Mouse (Mus musculus) 3T3-L1 (cell line): ENCODE measurements around the gene Foxp4.
A peak's percentile ranks its signal among the peaks of the same experiment; 100 is the strongest.
"Not testable (repeated sequence)": the region's sequence is repeated elsewhere in the genome, so short reads cannot be mapped to it uniquely, and the experiment has no call there.

ENCODE experiments used
- DNase-seq: peaks from one replicate; pipeline ENCODE4 v3.0.0-alpha.2; 2015; ENCODE audit warnings: low read depth, low spot score

Foxp4 gene

DNA sequence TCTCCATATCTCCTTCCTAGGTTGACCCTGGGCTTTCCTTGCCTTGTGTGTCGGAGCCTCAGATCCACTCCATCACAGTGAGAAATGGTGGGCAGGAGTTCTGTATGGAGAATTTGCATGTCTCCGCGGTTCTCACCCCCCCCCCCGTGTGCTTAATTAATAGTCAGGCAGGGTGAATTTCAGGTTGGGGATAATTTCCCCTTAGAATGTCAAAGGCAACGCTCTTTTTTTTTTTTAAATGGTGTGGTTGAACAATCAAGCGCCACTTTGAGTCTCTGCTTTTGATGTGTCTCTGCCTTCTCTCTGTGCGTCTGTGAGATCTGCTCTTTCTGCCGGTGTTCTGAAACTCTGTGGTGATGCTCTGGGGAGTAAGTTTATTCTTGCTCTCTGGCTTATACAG is 69.5 kb downstream of the Foxp4 start:
- no peak for DNase-seq

- DNase-seq = peak; percentile 82
These were observed 70.7 kb downstream of the Foxp4 start for GRCm38 (mm10) chr17:47853760-47854159.

- no peak for DNase-seq
These were observed 71.1 kb downstream of the Foxp4 start for GRCm38 (mm10) chr17:47853336-47853735.

- DNase-seq = not testable (repeated sequence)
These were observed 72.6 kb downstream of the Foxp4 start for GRCm38 (mm10) chr17:47851798-47852360.

GRCm38 (mm10) chr17:47850639-47851314 is 73.7 kb downstream of the Foxp4 start:
- no peak for DNase-seq

- DNase-seq = no peak
These were observed 74.4 kb downstream of the Foxp4 start for GRCm38 (mm10) chr17:47850035-47850434.

GRCm38 (mm10) chr17:47847985-47848384 is 76.5 kb downstream of the Foxp4 start:
- no peak for DNase-seq

DNA sequence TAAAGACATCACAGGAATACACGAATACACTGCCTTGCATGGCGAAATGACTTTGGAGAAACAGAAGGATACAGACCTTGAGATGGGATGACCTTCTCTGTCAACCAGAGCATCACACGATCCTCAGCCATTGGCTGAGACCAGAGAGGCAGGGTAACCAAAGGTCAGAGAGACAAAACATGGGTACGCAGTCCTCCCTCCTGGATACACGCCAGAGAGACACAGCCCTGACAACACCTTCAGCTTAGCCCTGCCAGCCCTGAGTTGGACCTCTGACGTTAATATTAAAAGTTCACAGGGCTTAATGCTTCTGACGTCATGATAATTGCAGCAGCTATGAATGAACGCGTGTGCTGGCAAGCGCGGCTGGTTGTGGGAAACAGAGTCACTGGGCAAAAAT is 78.8 kb downstream of the Foxp4 start:
- DNase-seq = no peak

- DNase-seq = no peak
These were observed 81.0 kb downstream of the Foxp4 start for GRCm38 (mm10) chr17:47843465-47843864.

GRCm38 (mm10) chr17:47841931-47842623 is 82.4 kb downstream of the Foxp4 start:
- DNase-seq = peak; percentile 96

- no peak for DNase-seq
These were observed 82.9 kb downstream of the Foxp4 start for GRCm38 (mm10) chr17:47841521-47841920.

- DNase-seq = no peak
These were observed 86.6 kb downstream of the Foxp4 start for GRCm38 (mm10) chr17:47837808-47838207.

- DNase-seq = no peak
These were observed 90.0 kb downstream of the Foxp4 start, which contains the start of gene Mdfi for GRCm38 (mm10) chr17:47834482-47834767. Gene Mdfi (minus strand): TSS chr17:47834691.

DNA sequence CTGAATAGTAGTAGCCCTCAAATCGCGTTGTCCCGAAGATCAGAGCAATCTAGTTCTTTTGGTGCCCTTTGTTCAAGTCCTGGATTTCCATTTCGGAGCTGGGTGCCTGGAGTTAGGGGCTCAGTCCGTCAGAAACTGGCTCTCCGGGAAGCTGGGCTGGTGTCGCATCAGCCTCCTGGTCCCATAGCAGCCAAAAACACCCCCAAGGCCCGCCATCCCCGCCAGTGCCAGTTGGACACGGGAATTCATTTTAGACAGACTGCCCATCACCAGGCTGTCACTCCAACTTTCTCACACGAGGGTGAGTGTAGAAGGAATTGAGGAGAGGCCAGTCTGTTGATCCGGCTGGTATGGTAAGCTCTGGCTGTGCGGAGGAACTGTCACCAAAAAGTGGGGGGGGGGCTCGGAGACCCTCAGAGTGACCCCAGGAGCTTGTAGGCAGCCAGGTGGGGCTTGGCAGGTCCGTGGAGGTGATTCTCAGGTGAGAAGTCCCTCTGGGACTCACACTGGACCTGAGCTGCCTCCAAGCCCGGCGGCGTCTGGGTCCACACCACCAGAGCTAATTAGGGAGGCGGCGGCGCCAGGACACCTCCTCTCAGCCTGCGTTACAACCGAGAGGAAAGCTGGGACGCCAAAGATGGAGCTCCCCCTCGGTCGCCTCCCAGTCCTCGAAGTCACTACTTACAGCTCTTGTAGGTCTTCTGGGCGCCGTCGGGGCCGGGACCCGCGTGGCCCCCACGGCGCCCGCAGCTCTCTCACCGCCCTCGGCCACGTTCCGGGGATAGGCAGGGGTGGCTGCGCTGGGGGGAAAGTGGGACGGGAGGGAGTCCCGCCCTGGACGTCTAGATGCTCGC is 90.6 kb downstream of the Foxp4 start:
- no peak for DNase-seq

DNA sequence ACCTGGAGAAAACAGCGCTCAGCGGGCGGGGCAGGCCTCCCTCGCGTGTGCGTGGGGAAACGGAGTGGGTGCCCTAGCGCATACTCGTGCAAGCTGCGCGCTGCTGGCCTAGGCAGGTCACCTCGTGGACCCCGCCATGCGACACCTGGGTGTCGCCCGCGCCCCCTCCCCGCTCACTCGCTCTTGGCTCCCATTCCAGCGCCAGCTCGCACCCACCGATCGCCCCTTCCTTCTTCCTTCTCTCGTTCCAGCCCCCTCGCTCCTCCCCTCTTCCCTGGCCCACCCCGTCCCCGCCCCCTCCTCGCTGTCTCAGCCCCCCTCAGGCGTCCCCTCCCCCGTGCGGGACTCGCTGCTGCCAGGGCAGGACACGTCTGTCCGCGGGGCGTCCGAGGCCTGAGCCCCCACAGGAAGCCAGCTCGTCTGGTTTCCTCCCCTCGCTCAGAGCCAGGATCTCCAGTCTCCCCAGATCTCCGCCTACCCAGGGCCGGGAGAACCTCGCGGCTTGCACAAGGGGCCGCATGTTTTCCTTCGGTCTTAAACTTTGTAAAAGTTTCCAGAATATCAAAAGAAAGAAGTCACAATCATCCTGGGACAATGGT is 91.3 kb downstream of the Foxp4 start:
- DNase-seq = peak; percentile 4

GRCm38 (mm10) chr17:47832501-47833028 is 91.9 kb downstream of the Foxp4 start:
- DNase-seq = no peak

GRCm38 (mm10) chr17:47831772-47832171 is 92.7 kb downstream of the Foxp4 start:
- DNase-seq = no peak

GRCm38 (mm10) chr17:47831161-47831560 is 93.3 kb downstream of the Foxp4 start:
- no peak for DNase-seq

DNA sequence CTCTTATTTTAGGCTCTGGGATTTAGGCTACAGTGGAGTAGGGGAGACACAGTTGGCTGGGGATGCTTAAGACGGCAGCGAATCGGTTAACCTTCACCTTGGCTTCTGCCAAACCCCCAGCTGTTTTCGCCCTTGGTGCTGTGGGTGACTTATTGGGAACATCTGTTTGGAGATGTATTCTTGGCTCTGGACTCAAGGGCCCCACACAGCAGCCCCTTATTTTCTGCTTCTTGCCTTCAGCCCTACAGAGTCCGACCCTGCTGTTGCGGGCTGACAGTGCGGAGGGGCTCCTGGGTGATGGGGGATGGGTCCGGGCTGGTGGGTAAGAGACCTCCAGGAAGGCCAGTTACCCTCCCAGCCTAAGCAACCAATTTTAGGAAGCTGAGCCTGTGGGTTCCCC is 103.1 kb downstream of the Foxp4 start:
- peak; percentile 5 for DNase-seq

GRCm38 (mm10) chr17:47818038-47818725 is 106.3 kb downstream of the Foxp4 start:
- DNase-seq = no peak
